Mouse (Mus musculus) CH12F3 (cell line): Measurements from ENCODE around the gene Ascl1.

Experiments
- in situ Hi-C: fragments of 300-500 bp; cut with MboI; formaldehyde crosslinking; loops from 2 replicates; pipeline ENCODE4 v1.14.3; 2020; ENCODE audit warnings: low sequenced_read_pairs

Gene Ascl1

GRCm38 (mm10) chr10:87485721-87486620 is 7.5 kb downstream of the Ascl1 start:
- in situ Hi-C loops = no loop called here

- in situ Hi-C loops = no loop called here
Observed at GRCm38 (mm10) chr10:87484831-87485720, 8.4 kb downstream of the Ascl1 start.

GRCm38 (mm10) chr10:87477895-87478294 is 15.6 kb downstream of the Ascl1 start:
- in situ Hi-C loops = no loop called here

- in situ Hi-C loops = no loop called here
Observed at GRCm38 (mm10) chr10:87474971-87475370, 18.5 kb downstream of the Ascl1 start.

- in situ Hi-C loops = no loop called here
Observed at GRCm38 (mm10) chr10:87473475-87474131, 19.9 kb downstream of the Ascl1 start.

GRCm38 (mm10) chr10:87450777-87451176 is 42.7 kb downstream of the Ascl1 start:
- in situ Hi-C loops = no loop called here

- in situ Hi-C loops = no loop called here
Observed at GRCm38 (mm10) chr10:87449368-87449767, 44.1 kb downstream of the Ascl1 start.

GRCm38 (mm10) chr10:87448257-87448656 is 45.2 kb downstream of the Ascl1 start:
- in situ Hi-C loops = no loop called here

- in situ Hi-C loops = no loop called here
Observed at GRCm38 (mm10) chr10:87447754-87448095, 45.7 kb downstream of the Ascl1 start.

- in situ Hi-C loops = no loop called here
Observed at GRCm38 (mm10) chr10:87446829-87447753, 46.4 kb downstream of the Ascl1 start.

- in situ Hi-C loops = no loop called here
Observed at GRCm38 (mm10) chr10:87446139-87446828, 47.2 kb downstream of the Ascl1 start.
